Mouse (Mus musculus) bone marrow, adult 2 months (tissue): Measurements from ENCODE around the gene Mras.
A peak's percentile ranks its signal among the peaks of the same experiment; 100 is the strongest.

ENCODE experiments used
- CTCF ChIP-seq: fragments of 200-500 bp; IDR thresholded peaks from 2 replicates; pipeline ENCODE4 v1.5.1; 2011; ENCODE audit warnings: low read length, control low read depth; ENCODE audit not compliant: control insufficient read depth, insufficient read depth
- POLR2A ChIP-seq: fragments of 200-500 bp; IDR thresholded peaks from 2 replicates; pipeline ENCODE4 v1.6.1; 2011; ENCODE audit warnings: low read depth, mild to moderate bottlenecking, control low read depth, low read length, borderline replicate concordance; ENCODE audit not compliant: control insufficient read depth

GRCm38 (mm10) chr9:99458529-99459208, 21.5 kb upstream of the Mras start:
- TF ChIP-seq POLR2A (no peak), CTCF (peak; percentile 69)
